Mouse (Mus musculus): ENCODE data around the gene Mfap5.

DNA sequence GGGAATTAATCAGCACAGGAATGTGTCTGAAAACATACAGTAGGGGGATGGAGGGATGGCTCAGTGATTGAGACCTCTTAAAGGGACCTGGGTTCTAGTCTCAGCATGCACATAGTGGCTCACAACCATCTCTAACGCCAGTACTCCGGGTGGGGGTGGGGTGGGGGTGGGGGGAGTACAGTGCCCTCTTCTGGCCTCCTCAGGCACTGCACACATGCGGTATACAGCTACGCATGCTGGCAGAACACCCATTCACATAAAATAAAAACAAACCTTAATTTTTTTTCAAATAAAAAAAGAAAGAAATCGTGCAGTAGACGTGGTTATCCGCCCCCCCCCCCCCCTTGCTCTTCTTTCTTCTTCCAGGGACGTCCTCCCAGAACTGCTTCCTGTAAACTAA is 17.6 kb downstream of the Mfap5 start:
- TF ChIP-seq CTCF (conservative IDR thresholded peaks at IDR 0.05; ENCODE audit: low read length): peak; percentile 55
- no peak for TF ChIP-seq NANOG (IDR thresholded peaks at IDR 0.05; ENCODE audit: borderline replicate concordance, low read length)
- TF ChIP-seq POU5F1 (IDR thresholded peaks at IDR 0.05; ENCODE audit: borderline replicate concordance, low read length): no peak
